Mouse (Mus musculus) intestine, embryonic 16.5 days (tissue): ENCODE data around the gene Os9. TPM values are rescaled to one million over a fixed set of nuclear protein-coding genes. Genes with fewer than 3 reads are reported as not detected.
"Not testable (repeated sequence)": the region's sequence is repeated elsewhere in the genome, so short reads cannot be mapped to it uniquely, and the experiment has no call there.

Experiments
- ATAC-seq: fragments of 200-750 bp; cut with Nextera tagmentation; 2 replicates; pipeline ENCODE4 v1.8.0; 2017; ENCODE audit warnings: moderate TSS enrichment, moderate library complexity
- H3K27ac ChIP-seq: fragments of 300-500 bp; sonication (generic); 2 replicates; pipeline ENCODE4 v1.5.1; 2014; ENCODE audit warnings: mild to moderate bottlenecking, low read length
- H3K27me3 ChIP-seq: fragments of 300-500 bp; sonication (generic); replicated peaks from 2 replicates; pipeline ENCODE4 v1.6.1; 2014; ENCODE audit warnings: low read length, control low read depth, mixed read lengths; ENCODE audit not compliant: control insufficient read depth, insufficient read depth
- H3K36me3 ChIP-seq: fragments of 300-500 bp; sonication (generic); 2 replicates; pipeline ENCODE4 v1.6.1; 2014; ENCODE audit warnings: low read length, control low read depth; ENCODE audit not compliant: control insufficient read depth, insufficient read depth
- H3K4me1 ChIP-seq: fragments of 300-500 bp; sonication (generic); 2 replicates; pipeline ENCODE4 v1.6.1; 2014; ENCODE audit warnings: low read length, control low read depth, mixed read lengths; ENCODE audit not compliant: control insufficient read depth, insufficient read depth
- H3K4me2 ChIP-seq: fragments of 300-500 bp; sonication (generic); 2 replicates; pipeline ENCODE4 v1.6.1; 2014; ENCODE audit warnings: low read depth, low read length, control low read depth
- H3K4me3 ChIP-seq: fragments of 300-500 bp; sonication (generic); 2 replicates; pipeline ENCODE4 v1.5.1; 2014; ENCODE audit warnings: mild to moderate bottlenecking, low read length
- H3K9ac ChIP-seq: fragments of 300-500 bp; sonication (generic); 2 replicates; pipeline ENCODE4 v1.6.1; 2014; ENCODE audit warnings: low read depth, low read length
- H3K9me3 ChIP-seq: fragments of 300-500 bp; sonication (generic); 2 replicates; pipeline ENCODE4 v1.6.1; 2016; ENCODE audit warnings: low read length, control low read depth; ENCODE audit not compliant: control insufficient read depth
- WGBS: fragments of 180-500 bp; shearing (Covaris S2); extraction: QIAGEN DNeasy Blood & Tissue Kit; methylation state at CpG from one replicate; pipeline ENCODE4 v1.1.7; 2014; 5-methylcytosine and 5-hydroxymethylcytosine counted together
- polyA plus RNA-seq: library from polyadenylated mRNA; unstranded; fragments of >200 nt; fragmentation: Nextera tagmentation; extraction: Ambion mirVana; gene quantifications from 2 replicates; pipeline ENCODE4 v1.2.1, GENCODE M21; 2015

Os9 gene
- polyA plus RNA-seq, 1 experiment from 2014 or later = 110 TPM

DNA sequence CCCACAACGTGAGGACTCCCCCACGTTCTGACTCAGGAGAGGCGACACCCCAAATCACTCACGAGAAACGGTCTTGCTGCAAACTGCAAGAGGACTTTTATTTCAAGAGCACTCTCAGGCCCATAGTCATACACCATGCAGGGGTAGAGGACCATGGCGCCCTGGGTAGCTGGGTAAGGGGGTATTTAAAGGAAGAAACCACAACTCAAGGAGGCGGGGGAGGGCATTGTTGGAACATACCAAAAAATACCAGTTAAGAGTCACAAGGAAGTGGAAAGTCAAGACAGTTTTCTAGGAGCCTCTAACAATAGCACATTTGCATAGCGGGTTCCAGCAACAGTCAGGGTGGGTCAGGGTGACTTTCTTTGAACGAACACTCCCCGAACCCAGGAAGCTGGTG lies 31.6 kb upstream of the Os9 start:
- ATAC-seq, H3K27me3 ChIP-seq, H3K27ac ChIP-seq, H3K4me3 ChIP-seq, H3K9me3 ChIP-seq, H3K9ac ChIP-seq, H3K4me2 ChIP-seq, H3K36me3 ChIP-seq: not testable (repeated sequence)
- WGBS = 78% methylated on average over 10 of the region's 10 CpGs
- peaks cover 11% of the 10 kb centered on the region for H3K4me1 ChIP-seq

DNA sequence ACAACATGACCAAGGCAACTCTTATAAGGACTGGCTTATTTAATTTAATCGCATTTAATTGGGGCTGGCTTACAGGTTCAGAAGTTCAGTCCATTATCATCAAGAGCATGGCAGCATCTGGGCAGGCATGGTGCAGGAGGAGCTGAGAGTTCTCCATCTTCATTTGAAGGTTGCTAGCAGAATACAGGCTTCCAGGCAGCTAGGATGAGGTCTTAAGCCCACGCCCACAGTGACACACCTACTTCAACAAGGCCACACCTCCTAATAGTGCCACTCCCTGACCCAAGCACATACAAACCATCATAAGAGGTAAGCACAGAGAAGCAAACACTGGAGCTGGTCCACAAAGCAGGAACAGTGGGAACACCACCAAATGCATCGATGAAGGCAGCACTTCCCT lies 30.3 kb upstream of the Os9 start:
- H3K36me3 ChIP-seq, H3K4me2 ChIP-seq, ATAC-seq, H3K27me3 ChIP-seq, H3K9ac ChIP-seq, H3K4me3 ChIP-seq, H3K4me1 ChIP-seq, H3K9me3 ChIP-seq, H3K27ac ChIP-seq: not testable (repeated sequence)
- 81% methylated on average over 3 of the region's 3 CpGs for WGBS

DNA sequence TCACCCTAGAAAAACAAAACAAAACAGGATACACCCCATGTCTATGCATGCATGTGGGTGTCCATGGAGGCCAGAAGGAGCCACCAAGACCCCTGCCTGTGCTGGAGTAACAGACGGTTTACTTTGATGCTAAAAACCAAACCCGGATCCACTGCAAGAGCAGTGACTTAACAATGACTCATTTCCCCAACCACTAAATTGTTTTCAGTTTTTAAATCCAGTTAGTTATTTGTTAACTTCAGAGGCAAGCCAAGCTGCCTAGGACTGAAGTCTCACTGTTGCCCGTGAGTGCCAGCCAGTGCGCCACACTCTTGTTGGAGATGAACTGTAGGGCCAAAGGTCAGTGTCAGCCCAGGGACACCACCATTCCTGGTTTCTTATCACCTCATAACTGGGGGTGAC lies 29.5 kb upstream of the Os9 start:
- WGBS = 68% methylated on average over 4 of the region's 4 CpGs
- Histone ChIP-seq H3K4me2 (no peak overlapping the region), H3K9ac (no peak overlapping the region), H3K36me3 (no peaks in the 10 kb centered on the region), H3K27ac (0 out of 2 replicates have a peak overlapping the region, but pooled peaks have one; percentile 39), H3K27me3 (no peaks in the 10 kb centered on the region), H3K4me3 (no peak overlapping the region), H3K4me1 (peaks cover 3% of the 10 kb centered on the region), H3K9me3 (no peaks in the 10 kb centered on the region)
- ATAC-seq = peak; percentile 54

DNA sequence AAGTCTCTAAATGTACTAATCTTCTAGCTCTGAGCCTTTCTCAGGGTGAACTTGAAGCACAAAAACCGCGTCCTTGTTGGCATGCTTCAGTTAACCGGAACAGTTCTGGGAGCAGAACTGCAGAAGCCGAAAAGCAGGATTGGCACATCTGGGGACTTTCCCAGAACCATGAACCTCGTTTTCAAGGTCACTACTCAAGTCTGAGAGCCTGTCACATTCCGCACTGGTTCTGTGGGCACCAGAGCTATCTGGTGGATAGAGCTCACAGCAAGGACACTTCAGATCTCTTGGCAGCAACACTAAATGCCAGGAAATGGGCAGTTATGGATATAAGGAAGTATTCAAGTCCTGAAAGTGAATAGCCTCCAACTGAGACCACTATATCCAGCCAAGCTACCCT lies 26.2 kb upstream of the Os9 start:
- Histone ChIP-seq H3K4me3 (no peak overlapping the region), H3K27me3 (no peaks in the 10 kb centered on the region), H3K27ac (no peak overlapping the region), H3K4me2 (no peak overlapping the region), H3K4me1 (peaks cover 7% of the 10 kb centered on the region), H3K9ac (no peak overlapping the region), H3K9me3 (no peaks in the 10 kb centered on the region), H3K36me3 (no peaks in the 10 kb centered on the region)
- ATAC-seq = no peak
- 82% methylated on average over 6 of the region's 6 CpGs for WGBS

DNA sequence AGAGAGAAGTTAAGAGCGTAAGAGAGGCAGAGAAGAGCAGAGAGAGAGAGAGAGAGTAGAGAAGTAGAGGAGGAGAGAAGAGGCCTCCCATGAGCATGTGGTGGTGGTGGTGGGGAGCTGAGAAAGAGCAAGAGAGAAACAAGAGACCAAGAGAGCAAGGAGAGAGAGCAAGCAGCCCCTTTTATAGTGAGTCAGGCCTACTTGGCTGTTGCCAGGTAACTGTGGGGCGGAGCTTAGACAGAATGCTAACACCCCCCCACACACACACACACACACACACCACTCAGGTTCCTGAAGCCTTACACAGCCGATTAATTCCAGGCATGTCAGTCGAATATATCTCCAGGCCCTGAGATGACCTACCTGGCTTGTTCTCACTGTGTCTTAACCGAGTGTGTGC lies 24.4 kb upstream of the Os9 start:
- no peaks in the 10 kb centered on the region for H3K27me3 ChIP-seq
- no peak overlapping the region for H3K9ac ChIP-seq
- H3K4me1 ChIP-seq = peaks cover 4% of the 10 kb centered on the region; the same call in 1 of the 2 replicates
- ATAC-seq = no peak
- H3K9me3 ChIP-seq = no peaks in the 10 kb centered on the region
- no peak overlapping the region for H3K4me2 ChIP-seq
- H3K4me3 ChIP-seq = no peak overlapping the region
- 75% methylated on average over 5 of the region's 5 CpGs for WGBS
- no peaks in the 10 kb centered on the region for H3K36me3 ChIP-seq
- no peak overlapping the region for H3K27ac ChIP-seq

DNA sequence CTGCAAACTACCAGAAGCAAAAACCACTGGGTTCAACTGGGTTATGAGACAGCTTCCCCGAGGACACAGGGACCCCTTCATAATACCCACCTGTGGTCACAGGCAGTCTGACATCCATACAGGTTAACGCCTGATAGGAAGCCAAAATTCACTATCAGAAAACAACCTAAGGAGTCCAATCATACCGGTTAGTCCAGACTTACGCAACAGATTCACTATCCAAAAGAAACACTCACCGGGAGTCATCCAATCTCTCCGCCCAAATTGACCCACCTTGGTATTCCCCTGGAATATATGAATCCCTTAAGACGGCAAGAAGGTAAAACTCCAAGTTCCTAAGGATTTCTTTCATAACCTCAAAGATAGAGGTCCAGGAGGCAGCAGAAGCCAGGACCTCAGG lies 23.6 kb upstream of the Os9 start:
- ATAC-seq = no peak
- no peak overlapping the region for H3K4me2 ChIP-seq
- peaks cover 4% of the 10 kb centered on the region; the same call in 1 of the 2 replicates for H3K4me1 ChIP-seq
- no peak overlapping the region for H3K27ac ChIP-seq
- no peaks in the 10 kb centered on the region for H3K36me3 ChIP-seq
- no peak overlapping the region for H3K9ac ChIP-seq
- no peaks in the 10 kb centered on the region for H3K27me3 ChIP-seq
- no peak overlapping the region for H3K4me3 ChIP-seq
- H3K9me3 ChIP-seq = no peaks in the 10 kb centered on the region; the same call in 1 of the 2 replicates
- WGBS = 77% methylated on average over 7 of the region's 7 CpGs

DNA sequence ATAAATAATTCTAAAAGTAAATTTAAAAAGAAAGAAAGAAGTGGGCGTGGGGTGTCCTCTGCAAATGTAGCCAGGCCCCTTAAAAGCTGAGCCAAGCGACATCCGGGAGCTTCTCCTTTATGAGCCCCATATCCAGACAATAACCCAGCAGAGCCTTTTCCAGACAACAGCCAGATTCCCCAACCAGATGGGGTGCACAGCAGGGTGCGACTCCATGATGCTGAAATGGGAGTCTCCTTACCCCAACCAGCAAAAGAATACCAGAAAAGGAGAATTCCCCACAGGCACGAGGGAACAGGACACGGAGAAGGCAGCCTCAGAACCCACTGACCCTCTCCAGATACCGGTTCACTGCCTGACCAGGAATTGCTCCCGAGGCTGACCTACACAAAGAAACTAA lies 22.3 kb upstream of the Os9 start:
- ATAC-seq = no peak

DNA sequence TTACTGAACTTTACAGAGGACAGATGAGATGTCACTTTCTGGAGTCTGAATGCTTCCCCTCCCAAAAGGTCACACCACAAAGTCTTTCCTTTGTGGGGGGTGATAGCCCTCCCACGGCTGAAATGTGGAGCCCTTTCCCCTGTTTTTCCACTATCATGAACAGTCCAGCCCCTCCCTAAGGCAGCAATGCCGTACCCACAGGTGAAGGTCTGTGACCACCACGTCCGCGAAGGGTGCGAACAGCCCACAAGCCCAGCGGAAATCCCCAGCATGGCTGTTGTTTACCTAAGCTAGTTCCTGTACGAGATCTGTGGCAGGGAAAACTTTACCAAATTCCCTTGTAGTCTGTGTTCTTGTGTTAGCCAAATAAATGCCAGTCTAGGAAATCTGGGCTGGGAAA lies 20.6 kb upstream of the Os9 start:
- 72% methylated on average over 8 of the region's 8 CpGs for WGBS
- ATAC-seq = no peak
- Histone ChIP-seq H3K9me3 (no peaks in the 10 kb centered on the region; the same call in 1 of the 2 replicates), H3K27me3 (no peaks in the 10 kb centered on the region), H3K4me2 (no peak overlapping the region), H3K4me3 (no peak overlapping the region), H3K36me3 (no peaks in the 10 kb centered on the region), H3K4me1 (peaks cover 15% of the 10 kb centered on the region), H3K27ac (no peak overlapping the region), H3K9ac (no peak overlapping the region)

More for the DNA sequence above, 22.3 kb upstream of the Os9 start:
- H3K4me2 ChIP-seq = no peak overlapping the region
- H3K9ac ChIP-seq = no peak overlapping the region
- WGBS = 88% methylated on average over 8 of the region's 8 CpGs
- H3K27me3 ChIP-seq = no peaks in the 10 kb centered on the region
- H3K36me3 ChIP-seq = no peaks in the 10 kb centered on the region
- H3K9me3 ChIP-seq = no peaks in the 10 kb centered on the region; the same call in 1 of the 2 replicates
- H3K27ac ChIP-seq = no peak overlapping the region
- peaks cover 4% of the 10 kb centered on the region; the same call in 1 of the 2 replicates for H3K4me1 ChIP-seq
- H3K4me3 ChIP-seq = no peak overlapping the region

DNA sequence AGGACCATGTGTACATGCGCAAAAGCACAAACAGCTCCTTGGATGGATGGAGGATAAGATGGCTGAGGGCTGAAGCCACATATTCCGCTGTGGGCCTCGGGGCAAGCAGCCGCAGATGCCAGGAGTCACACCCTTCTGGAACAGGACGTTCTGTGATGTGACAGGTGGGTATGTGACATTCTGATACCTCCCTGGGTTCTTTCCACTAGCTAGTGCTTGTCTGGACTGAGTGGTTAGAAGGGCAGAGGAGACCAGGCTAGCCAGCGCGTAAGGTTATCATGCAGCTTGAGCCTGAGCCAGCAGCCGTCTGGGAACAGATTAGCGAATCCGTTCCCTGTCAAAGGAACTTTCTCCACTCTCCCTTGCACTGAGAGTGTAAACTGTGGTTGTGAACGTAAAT lies 20.0 kb upstream of the Os9 start:
- H3K27me3 ChIP-seq = no peaks in the 10 kb centered on the region

More for the DNA sequence above, 20.0 kb upstream of the Os9 start:
- Histone ChIP-seq H3K4me1 (peaks cover 18% of the 10 kb centered on the region), H3K36me3 (no peaks in the 10 kb centered on the region), H3K9me3 (no peaks in the 10 kb centered on the region; the same call in 1 of the 2 replicates), H3K27ac (no peak overlapping the region), H3K4me3 (no peak overlapping the region), H3K4me2 (no peak overlapping the region), H3K9ac (no peak overlapping the region)
- no peak for ATAC-seq
- WGBS = 87% methylated on average over 11 of the region's 11 CpGs
